Mouse (Mus musculus) cortical plate, adult 2 months (tissue): Measurements from ENCODE around the gene Ppfia3.

ENCODE experiments used
- CTCF ChIP-seq: fragments of 200-500 bp; IDR thresholded peaks from 2 replicates; pipeline ENCODE4 v1.5.1; 2011; ENCODE audit warnings: mild to moderate bottlenecking, control low read depth, low read length; ENCODE audit not compliant: insufficient read depth; ENCODE audit errors: extremely low read depth
- POLR2A ChIP-seq: fragments of 200-500 bp; IDR thresholded peaks from 2 replicates; pipeline ENCODE4 v1.6.1; 2011; ENCODE audit warnings: mild to moderate bottlenecking, low read length, control low read depth; ENCODE audit not compliant: insufficient read depth; ENCODE audit errors: extremely low read depth

DNA sequence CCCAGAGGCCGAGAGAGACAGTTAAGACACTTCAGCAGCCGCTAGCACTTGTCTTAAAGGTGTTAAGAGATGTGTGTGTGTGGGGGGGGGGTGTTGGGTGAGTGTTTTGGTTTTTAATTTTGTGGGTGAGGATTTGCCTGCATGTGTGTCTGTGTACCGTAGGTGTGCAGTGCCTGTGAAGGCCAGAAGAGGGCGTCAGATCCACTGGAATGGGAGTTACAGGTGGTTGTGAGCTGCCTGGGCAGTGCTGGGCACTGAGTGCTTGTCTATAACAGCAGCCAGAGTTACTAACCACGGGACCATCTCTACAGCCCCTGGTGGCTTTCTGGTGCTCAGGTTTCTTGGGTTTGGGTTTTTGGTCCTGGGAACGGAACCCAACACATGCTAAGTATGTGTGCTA is 35.3 kb downstream of the Ppfia3 start:
- TF ChIP-seq POLR2A, result no peak
- peak; percentile 17; the same call in 1 of the 2 replicates for TF ChIP-seq CTCF
